Mouse (Mus musculus) thymus, postnatal 10 days (tissue): ENCODE data around the gene Stard7.
"Not testable (repeated sequence)": the region's sequence is repeated elsewhere in the genome, so short reads cannot be mapped to it uniquely, and the experiment has no call there.

Experiments
- DNase-seq, 2 experiments: peaks; one replicate each; pipeline ENCODE4 v3.0.0; 2021; ENCODE audit warnings: low spot score in 2 of 2

The Stard7 gene

GRCm38 (mm10) chr2:127274590-127274989 is 4.6 kb downstream of the Stard7 start:
- DNase-seq: no peak

GRCm38 (mm10) chr2:127275551-127276320 is 5.7 kb downstream of the Stard7 start:
- DNase-seq: no peak

GRCm38 (mm10) chr2:127278162-127278561 is 8.1 kb downstream of the Stard7 start:
- DNase-seq: no peak

GRCm38 (mm10) chr2:127292250-127292649 is 22.2 kb downstream of the Stard7 start:
- no peak for DNase-seq

GRCm38 (mm10) chr2:127297001-127297805 is 27.2 kb downstream of the Stard7 start:
- no peak for DNase-seq

- no peak for DNase-seq
Observed at GRCm38 (mm10) chr2:127298056-127298455, 28.0 kb downstream of the Stard7 start.

- DNase-seq: no peak
Observed at GRCm38 (mm10) chr2:127300701-127301100, 30.7 kb downstream of the Stard7 start.

GRCm38 (mm10) chr2:127301883-127302282 is 31.9 kb downstream of the Stard7 start:
- no peak for DNase-seq

- DNase-seq: not testable (repeated sequence)
Observed at GRCm38 (mm10) chr2:127304192-127304591, 34.2 kb downstream of the Stard7 start.

GRCm38 (mm10) chr2:127304609-127305210 is 34.7 kb downstream of the Stard7 start:
- no peak for DNase-seq

- DNase-seq: no peak
Observed at GRCm38 (mm10) chr2:127306123-127306522, 36.1 kb downstream of the Stard7 start.

- DNase-seq: no peak
Observed at GRCm38 (mm10) chr2:127307179-127307578, 37.2 kb downstream of the Stard7 start.

- DNase-seq: peak in 1 of 2 experiments; percentile 45
Observed at GRCm38 (mm10) chr2:127308660-127309059, 38.6 kb downstream of the Stard7 start.

- no peak for DNase-seq
Observed at GRCm38 (mm10) chr2:127310246-127310645, 40.2 kb downstream of the Stard7 start.

- no peak for DNase-seq
Observed at GRCm38 (mm10) chr2:127310685-127311084, 40.7 kb downstream of the Stard7 start.

GRCm38 (mm10) chr2:127311193-127311592 is 41.2 kb downstream of the Stard7 start:
- DNase-seq: no peak

- no peak for DNase-seq
Observed at GRCm38 (mm10) chr2:127312801-127313200, 42.8 kb downstream of the Stard7 start.

GRCm38 (mm10) chr2:127313878-127314277 is 43.9 kb downstream of the Stard7 start:
- no peak for DNase-seq

GRCm38 (mm10) chr2:127314467-127315154 is 44.6 kb downstream of the Stard7 start:
- DNase-seq: peak; percentile 83 to 87

GRCm38 (mm10) chr2:127315155-127315470 is 45.1 kb downstream of the Stard7 start:
- no peak for DNase-seq

GRCm38 (mm10) chr2:127316431-127316830 is 46.4 kb downstream of the Stard7 start:
- no peak for DNase-seq

- DNase-seq: no peak
Observed at GRCm38 (mm10) chr2:127318136-127318535, 48.1 kb downstream of the Stard7 start.
